Mouse (Mus musculus) stomach, embryonic 16.5 days (tissue): ENCODE data around the gene Rapgef5. TPM values are rescaled to one million over a fixed set of nuclear protein-coding genes. Genes with fewer than 3 reads are reported as not detected.

Experiments
- ATAC-seq: fragments of 200-750 bp; cut with Nextera tagmentation; 2 replicates; pipeline ENCODE4 v1.8.0; 2017; ENCODE audit warnings: moderate number of reproducible peaks, moderate TSS enrichment; ENCODE audit not compliant: insufficient read depth, low FRiP score
- H3K27ac ChIP-seq: fragments of 300-500 bp; sonication (generic); 2 replicates; pipeline ENCODE4 v1.5.1; 2014; ENCODE audit warnings: low read length
- H3K27me3 ChIP-seq: fragments of 300-500 bp; sonication (generic); 2 replicates; pipeline ENCODE4 v1.6.1; 2014; ENCODE audit warnings: low read length, control low read depth, mixed read lengths; ENCODE audit not compliant: control insufficient read depth, insufficient read depth
- H3K36me3 ChIP-seq: fragments of 300-500 bp; sonication (generic); 2 replicates; pipeline ENCODE4 v1.6.1; 2014; ENCODE audit warnings: low read length; ENCODE audit not compliant: control insufficient read depth, insufficient read depth
- H3K4me1 ChIP-seq: fragments of 300-500 bp; sonication (generic); 2 replicates; pipeline ENCODE4 v1.6.1; 2014; ENCODE audit warnings: low read length, control low read depth, mixed read lengths; ENCODE audit not compliant: control insufficient read depth, insufficient read depth
- H3K4me2 ChIP-seq: fragments of 300-500 bp; sonication (generic); 2 replicates; pipeline ENCODE4 v1.6.1; 2014; ENCODE audit warnings: low read depth, low read length, mixed read lengths
- H3K4me3 ChIP-seq: fragments of 300-500 bp; sonication (generic); replicated peaks from 2 replicates; pipeline ENCODE4 v1.5.1; 2014; ENCODE audit warnings: mild to moderate bottlenecking, low read length
- H3K9ac ChIP-seq: fragments of 300-500 bp; sonication (generic); 2 replicates; pipeline ENCODE4 v1.6.1; 2014; ENCODE audit warnings: low read length
- H3K9me3 ChIP-seq: fragments of 300-500 bp; sonication (generic); replicated peaks from 2 replicates; pipeline ENCODE4 v1.6.1; 2016; ENCODE audit warnings: low read length, control low read depth; ENCODE audit not compliant: control insufficient read depth
- WGBS: fragments of 180-500 bp; shearing (Covaris S2); extraction: QIAGEN DNeasy Blood & Tissue Kit; methylation state at CpG from one replicate; pipeline ENCODE4 v1.1.7; 2014; 5-methylcytosine and 5-hydroxymethylcytosine counted together
- polyA plus RNA-seq: library from polyadenylated mRNA; unstranded; fragments of >200 nt; fragmentation: Nextera tagmentation; extraction: Ambion mirVana; gene quantifications from 2 replicates; pipeline ENCODE4 v1.2.1, GENCODE M21; 2015

The Rapgef5 gene
- polyA plus RNA-seq, result 8.3 and 8.6 TPM in 2 replicates

- H3K4me1 ChIP-seq, result no peaks in the 10 kb centered on the region
- H3K4me2 ChIP-seq, result no peak within 1 kb of the TSS
- no peak within 1 kb of the TSS for H3K9ac ChIP-seq
- no peak within 1 kb of the TSS for H3K4me3 ChIP-seq
- H3K27ac ChIP-seq, result no peak within 1 kb of the TSS
- no peak for ATAC-seq
- no peaks in the 10 kb centered on the region for H3K36me3 ChIP-seq
- 90% methylated on average over 2 of the region's 2 CpGs for WGBS
- H3K9me3 ChIP-seq, result no peaks in the 10 kb centered on the region
- no peaks in the 10 kb centered on the region for H3K27me3 ChIP-seq
Observed at GRCm38 (mm10) chr12:117516179-117516578, at the start of gene Rapgef5. Gene Rapgef5, plus strand, starts transcription at chr12:117516479.

GRCm38 (mm10) chr12:117468329-117468728 is 48.0 kb upstream of the Rapgef5 start:
- ATAC-seq, result no peak
- H3K4me1 ChIP-seq, result no peaks in the 10 kb centered on the region
- WGBS, result 46% methylated on average over 5 of the region's 5 CpGs
- H3K4me2 ChIP-seq, result no peak overlapping the region
- H3K36me3 ChIP-seq, result no peaks in the 10 kb centered on the region
- H3K9me3 ChIP-seq, result no peaks in the 10 kb centered on the region
- no peak overlapping the region for H3K27ac ChIP-seq
- no peak overlapping the region for H3K9ac ChIP-seq
- no peak overlapping the region for H3K4me3 ChIP-seq
- H3K27me3 ChIP-seq, result no peaks in the 10 kb centered on the region

- ATAC-seq, result no peak
- H3K4me2 ChIP-seq, result no peak overlapping the region
- H3K27ac ChIP-seq, result no peak overlapping the region
Observed at GRCm38 (mm10) chr12:117479014-117479413, 37.3 kb upstream of the Rapgef5 start.

GRCm38 (mm10) chr12:117479680-117480079 is 36.6 kb upstream of the Rapgef5 start:
- H3K4me2 ChIP-seq, result no peak overlapping the region
- 0 out of 2 replicates have a peak, but pooled peaks have one; percentile 38 for ATAC-seq

More at GRCm38 (mm10) chr12:117479014-117479413, 37.3 kb upstream of the Rapgef5 start:
- Histone ChIP-seq H3K9me3 (no peaks in the 10 kb centered on the region), H3K27me3 (no peaks in the 10 kb centered on the region), H3K4me3 (no peak overlapping the region), H3K9ac (no peak overlapping the region), H3K4me1 (no peaks in the 10 kb centered on the region), H3K36me3 (no peaks in the 10 kb centered on the region)
- WGBS, result 68% methylated on average over 3 of the region's 3 CpGs

GRCm38 (mm10) chr12:117480958-117481357 is 35.3 kb upstream of the Rapgef5 start:
- Histone ChIP-seq H3K27me3 (no peaks in the 10 kb centered on the region), H3K4me1 (no peaks in the 10 kb centered on the region), H3K27ac (no peak overlapping the region), H3K9me3 (no peaks in the 10 kb centered on the region), H3K36me3 (no peaks in the 10 kb centered on the region), H3K9ac (no peak overlapping the region), H3K4me2 (no peak overlapping the region), H3K4me3 (no peak overlapping the region)
- no peak; the same call in 1 of the 2 replicates for ATAC-seq
- WGBS, result 65% methylated on average over 3 of the region's 3 CpGs

More at GRCm38 (mm10) chr12:117479680-117480079, 36.6 kb upstream of the Rapgef5 start:
- WGBS, result 71% methylated on average over 7 of the region's 7 CpGs
- no peak overlapping the region for H3K4me3 ChIP-seq
- no peak overlapping the region for H3K27ac ChIP-seq
- H3K4me1 ChIP-seq, result no peaks in the 10 kb centered on the region
- H3K9me3 ChIP-seq, result no peaks in the 10 kb centered on the region
- H3K36me3 ChIP-seq, result no peaks in the 10 kb centered on the region
- no peaks in the 10 kb centered on the region for H3K27me3 ChIP-seq
- no peak overlapping the region for H3K9ac ChIP-seq

GRCm38 (mm10) chr12:117482665-117483064 is 33.6 kb upstream of the Rapgef5 start:
- H3K4me2 ChIP-seq, result no peak overlapping the region
- no peaks in the 10 kb centered on the region for H3K9me3 ChIP-seq
- no peaks in the 10 kb centered on the region for H3K4me1 ChIP-seq
- WGBS, result 9% methylated on average over 3 of the region's 3 CpGs
- H3K9ac ChIP-seq, result no peak overlapping the region
- peak overlapping the region; percentile 43 for H3K27ac ChIP-seq
- H3K27me3 ChIP-seq, result no peaks in the 10 kb centered on the region
- H3K36me3 ChIP-seq, result no peaks in the 10 kb centered on the region
- no peak overlapping the region for H3K4me3 ChIP-seq
- no peak for ATAC-seq

GRCm38 (mm10) chr12:117486118-117487057 is 29.9 kb upstream of the Rapgef5 start:
- Histone ChIP-seq H3K9ac (no peak overlapping the region), H3K27ac (no peak overlapping the region), H3K36me3 (no peaks in the 10 kb centered on the region), H3K4me2 (no peak overlapping the region), H3K9me3 (no peaks in the 10 kb centered on the region), H3K27me3 (no peaks in the 10 kb centered on the region), H3K4me3 (no peak overlapping the region), H3K4me1 (no peaks in the 10 kb centered on the region)
- WGBS, result 76% methylated on average over 4 of the region's 4 CpGs
- ATAC-seq, result no peak

GRCm38 (mm10) chr12:117496501-117497176 is 19.6 kb upstream of the Rapgef5 start:
- ATAC-seq, result no peak
- H3K27ac ChIP-seq, result no peak overlapping the region
- no peaks in the 10 kb centered on the region for H3K36me3 ChIP-seq

GRCm38 (mm10) chr12:117497361-117497760 is 18.9 kb upstream of the Rapgef5 start:
- no peak overlapping the region for H3K27ac ChIP-seq
- H3K9ac ChIP-seq, result no peak overlapping the region
- H3K27me3 ChIP-seq, result no peaks in the 10 kb centered on the region
- H3K36me3 ChIP-seq, result no peaks in the 10 kb centered on the region
- H3K4me1 ChIP-seq, result no peaks in the 10 kb centered on the region
- no peaks in the 10 kb centered on the region for H3K9me3 ChIP-seq
- no peak overlapping the region for H3K4me2 ChIP-seq
- WGBS, result 97% methylated on average over 1 of the region's 1 CpGs
- no peak overlapping the region for H3K4me3 ChIP-seq
- no peak for ATAC-seq

More at GRCm38 (mm10) chr12:117496501-117497176, 19.6 kb upstream of the Rapgef5 start:
- Histone ChIP-seq H3K27me3 (no peaks in the 10 kb centered on the region), H3K4me3 (no peak overlapping the region), H3K4me2 (no peak overlapping the region), H3K4me1 (no peaks in the 10 kb centered on the region), H3K9me3 (no peaks in the 10 kb centered on the region), H3K9ac (no peak overlapping the region)
- 47% methylated on average over 3 of the region's 3 CpGs for WGBS
